Mouse (Mus musculus) cerebellum, postnatal 10 days (tissue): ENCODE data around the gene Fes.

Source experiments
- DNase-seq, 2 experiments: peaks; one replicate each; pipeline ENCODE4 v3.0.0; 2021; ENCODE audit warnings: mixed read lengths in 2 of 2

Gene Fes

GRCm38 (mm10) chr7:80343270-80344018 lies 44.3 kb downstream of the Fes start:
- no peak for DNase-seq

GRCm38 (mm10) chr7:80342858-80343257 lies 44.9 kb downstream of the Fes start, which contains the start of gene Hddc3:
Gene Hddc3 (plus strand): TSS chr7:80343104.
- DNase-seq = peak; percentile 99

GRCm38 (mm10) chr7:80341793-80342192 lies 46.0 kb downstream of the Fes start:
- peak in 1 of 2 experiments; percentile 50 for DNase-seq

GRCm38 (mm10) chr7:80340793-80341192 lies 47.0 kb downstream of the Fes start, which contains the start of gene Unc45a:
Gene Unc45a (minus strand): TSS chr7:80341005.
- DNase-seq = peak; percentile 75 to 76

GRCm38 (mm10) chr7:80339793-80340628 lies 47.7 kb downstream of the Fes start:
- DNase-seq = peak; percentile 99

- peak; percentile 69 to 71 for DNase-seq
Observed at GRCm38 (mm10) chr7:80339371-80339770, 48.4 kb downstream of the Fes start.

- DNase-seq = no peak
Observed at GRCm38 (mm10) chr7:80336932-80337331, 50.8 kb downstream of the Fes start.

- DNase-seq = no peak
Observed at GRCm38 (mm10) chr7:80334848-80335247, 52.9 kb downstream of the Fes start.

GRCm38 (mm10) chr7:80331433-80331832 lies 56.3 kb downstream of the Fes start:
- no peak for DNase-seq

- DNase-seq = peak in 1 of 2 experiments; percentile 39
Observed at GRCm38 (mm10) chr7:80330278-80330677, 57.5 kb downstream of the Fes start.
